Mouse (Mus musculus): Measurements from ENCODE around the gene Hdac7. TPM values are rescaled to one million over a fixed set of nuclear protein-coding genes. Genes with fewer than 3 reads are reported as not detected.
"Not testable (repeated sequence)": the region's sequence is repeated elsewhere in the genome, so short reads cannot be mapped to it uniquely, and the experiment has no call there.

Hdac7 gene
- polyA plus RNA-seq (2017; shearing (Covaris generic)), result 10 to 100 TPM; 68.2 to 74.2 TPM

- no peak for ATAC-seq
Measured at GRCm38 (mm10) chr15:97844037-97845034, at the start of gene Hdac7. TSS of gene Hdac7 (minus strand) at chr15:97844502.

GRCm38 (mm10) chr15:97892506-97892905 lies 48.2 kb upstream of the Hdac7 start:
- no peak for ATAC-seq

GRCm38 (mm10) chr15:97890450-97890849 lies 46.1 kb upstream of the Hdac7 start:
- no peak for ATAC-seq

DNA sequence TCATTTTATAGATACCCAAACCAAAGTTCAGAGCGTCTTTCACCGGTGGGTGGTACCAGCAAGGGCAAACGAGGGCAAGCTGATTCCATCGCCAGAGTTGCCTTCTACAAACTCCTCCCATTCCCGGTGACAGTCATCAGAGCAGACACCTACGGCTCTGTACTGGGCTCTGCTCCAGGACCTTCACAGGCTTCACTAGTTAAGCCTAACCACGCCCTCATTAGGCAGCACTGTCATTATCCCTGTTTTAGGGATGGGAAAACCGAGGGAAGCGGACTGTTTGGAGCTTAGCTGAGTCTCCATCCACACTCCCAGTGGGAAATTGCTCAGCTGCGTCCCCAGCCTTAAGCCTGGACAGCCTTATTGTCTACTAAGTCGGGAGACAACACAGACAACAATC lies 45.7 kb upstream of the Hdac7 start:
- ATAC-seq, result no peak

DNA sequence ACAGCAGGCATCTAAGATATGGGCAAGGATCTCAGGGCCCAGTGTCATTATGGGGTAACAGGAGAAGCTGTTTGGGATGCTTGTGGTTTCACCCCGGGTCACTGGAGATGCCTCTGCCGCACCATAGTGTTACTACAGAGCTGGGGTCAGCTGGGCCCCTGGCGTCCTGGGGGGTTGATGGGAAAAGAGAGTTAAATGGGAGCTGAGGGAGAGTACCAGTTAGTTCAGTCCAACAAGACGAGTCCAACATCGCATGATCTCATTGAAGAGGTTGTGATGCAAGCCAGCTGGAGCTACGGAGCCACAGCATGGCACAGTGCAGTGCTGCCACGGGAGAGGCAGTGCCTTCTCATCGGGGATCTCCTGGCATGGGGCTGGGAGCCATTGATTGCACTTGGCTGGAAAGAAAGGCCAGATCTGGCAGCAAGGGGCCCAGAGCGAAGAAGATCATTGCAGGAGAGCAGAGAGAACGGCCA lies 43.3 kb upstream of the Hdac7 start:
- ATAC-seq, result no peak

GRCm38 (mm10) chr15:97881423-97881822 lies 37.1 kb upstream of the Hdac7 start:
- no peak for ATAC-seq

DNA sequence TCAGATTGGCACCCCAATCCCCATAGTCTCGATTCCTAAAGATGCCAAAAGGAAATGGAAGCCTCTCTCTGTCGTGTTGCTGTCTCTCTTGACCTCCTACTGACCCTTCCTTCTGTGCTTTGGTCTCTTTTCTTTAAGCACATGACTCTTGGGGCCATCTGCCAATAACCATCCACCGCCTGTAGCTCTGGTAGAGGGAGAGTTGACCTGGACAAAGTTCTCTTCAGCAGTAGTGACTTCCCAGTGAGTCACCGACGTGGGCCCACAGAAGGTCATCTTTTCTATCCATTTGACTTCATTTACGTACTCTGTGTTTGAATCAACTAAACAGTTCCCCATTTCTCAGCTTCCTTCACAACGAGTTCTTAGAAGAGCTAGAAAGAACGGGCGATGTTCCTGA lies 36.1 kb upstream of the Hdac7 start:
- no peak for ATAC-seq

DNA sequence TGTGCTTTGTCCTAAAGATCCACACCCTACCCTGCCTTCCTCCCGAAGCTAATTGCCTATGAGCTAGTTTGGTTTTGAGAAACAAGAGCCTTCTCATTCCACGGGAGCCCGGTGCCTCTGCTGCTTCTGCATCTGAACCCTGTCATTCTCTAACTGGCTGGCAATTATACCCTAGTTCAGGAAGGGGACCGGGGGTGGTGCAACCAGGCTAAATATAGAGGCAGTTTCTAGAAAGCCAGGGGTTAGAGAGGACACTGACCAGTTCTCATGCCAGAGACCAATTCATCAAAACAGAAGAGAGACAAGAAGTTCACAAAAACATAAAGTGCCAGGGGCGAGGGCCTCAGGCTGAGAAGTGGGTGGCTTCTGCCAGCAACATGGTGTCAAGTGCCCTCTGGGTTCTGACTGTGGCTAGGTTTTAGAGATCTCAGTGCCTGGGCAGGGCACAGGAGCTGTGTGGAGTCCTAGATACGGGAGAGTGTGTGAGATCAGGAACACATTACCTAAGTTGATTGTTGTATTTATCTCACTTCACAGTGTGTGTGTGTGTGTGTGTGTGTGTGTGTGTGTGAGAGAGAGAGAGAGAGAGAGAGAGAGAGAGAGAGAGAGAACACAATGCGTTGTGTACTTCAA lies 34.5 kb upstream of the Hdac7 start:
- no peak for ATAC-seq

DNA sequence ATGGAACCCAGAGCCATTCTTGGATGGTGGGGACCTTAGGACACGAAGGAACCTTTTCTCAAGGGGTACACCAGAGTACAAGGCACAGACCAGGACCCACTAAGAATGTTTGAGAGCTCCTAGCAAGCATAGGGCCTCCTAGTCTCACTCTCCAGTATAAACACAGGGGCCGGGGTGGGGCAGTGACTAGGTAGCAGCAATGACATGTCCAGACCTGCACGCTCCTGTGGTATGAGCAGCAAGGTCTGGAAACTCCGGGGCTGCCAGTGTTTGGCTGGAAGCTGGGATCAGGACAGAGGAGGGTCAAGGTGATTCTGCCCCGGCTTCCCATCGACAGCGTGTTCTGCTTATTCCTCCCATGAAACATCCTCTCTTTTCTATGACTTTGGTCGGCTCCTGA lies 31.5 kb upstream of the Hdac7 start:
- ATAC-seq, result no peak

DNA sequence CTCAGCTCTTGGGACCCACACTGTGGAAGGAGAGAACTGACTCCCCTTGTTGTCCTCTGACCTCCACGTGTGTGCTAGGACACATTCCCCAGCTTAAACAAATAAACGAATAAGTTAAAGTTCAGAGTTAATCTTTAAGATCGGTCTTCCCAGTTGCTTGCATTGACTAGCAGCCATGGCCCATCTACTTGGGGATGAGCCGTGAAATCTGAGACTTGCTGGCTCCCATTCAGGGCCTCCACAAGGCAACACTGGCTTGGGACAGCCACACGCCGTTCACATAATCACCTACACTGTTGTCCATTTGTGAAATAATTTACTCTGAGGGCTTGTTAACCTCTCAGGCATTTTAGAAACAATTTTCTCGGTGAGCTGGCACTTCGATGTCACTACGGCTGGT lies 29.4 kb upstream of the Hdac7 start:
- ATAC-seq, result no peak

DNA sequence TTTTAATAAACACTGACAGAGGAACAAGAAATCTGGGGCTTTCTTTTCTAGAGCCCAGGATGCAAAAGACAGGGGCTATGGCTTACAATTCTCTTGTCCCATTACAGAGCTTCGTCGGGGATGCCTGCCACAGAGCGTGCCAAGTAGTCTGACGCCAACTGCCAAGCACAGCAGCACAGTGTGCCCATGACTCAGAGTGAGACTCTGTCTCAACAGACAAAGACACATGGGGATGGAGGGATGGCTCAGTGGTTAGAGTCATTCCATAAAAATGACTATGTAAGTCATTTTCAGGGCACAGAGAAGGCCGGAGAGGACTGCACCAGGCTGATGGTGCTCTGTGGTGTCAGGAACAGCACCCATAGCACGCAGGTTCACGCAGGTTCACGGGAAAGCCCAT lies 27.9 kb upstream of the Hdac7 start:
- no peak for ATAC-seq

DNA sequence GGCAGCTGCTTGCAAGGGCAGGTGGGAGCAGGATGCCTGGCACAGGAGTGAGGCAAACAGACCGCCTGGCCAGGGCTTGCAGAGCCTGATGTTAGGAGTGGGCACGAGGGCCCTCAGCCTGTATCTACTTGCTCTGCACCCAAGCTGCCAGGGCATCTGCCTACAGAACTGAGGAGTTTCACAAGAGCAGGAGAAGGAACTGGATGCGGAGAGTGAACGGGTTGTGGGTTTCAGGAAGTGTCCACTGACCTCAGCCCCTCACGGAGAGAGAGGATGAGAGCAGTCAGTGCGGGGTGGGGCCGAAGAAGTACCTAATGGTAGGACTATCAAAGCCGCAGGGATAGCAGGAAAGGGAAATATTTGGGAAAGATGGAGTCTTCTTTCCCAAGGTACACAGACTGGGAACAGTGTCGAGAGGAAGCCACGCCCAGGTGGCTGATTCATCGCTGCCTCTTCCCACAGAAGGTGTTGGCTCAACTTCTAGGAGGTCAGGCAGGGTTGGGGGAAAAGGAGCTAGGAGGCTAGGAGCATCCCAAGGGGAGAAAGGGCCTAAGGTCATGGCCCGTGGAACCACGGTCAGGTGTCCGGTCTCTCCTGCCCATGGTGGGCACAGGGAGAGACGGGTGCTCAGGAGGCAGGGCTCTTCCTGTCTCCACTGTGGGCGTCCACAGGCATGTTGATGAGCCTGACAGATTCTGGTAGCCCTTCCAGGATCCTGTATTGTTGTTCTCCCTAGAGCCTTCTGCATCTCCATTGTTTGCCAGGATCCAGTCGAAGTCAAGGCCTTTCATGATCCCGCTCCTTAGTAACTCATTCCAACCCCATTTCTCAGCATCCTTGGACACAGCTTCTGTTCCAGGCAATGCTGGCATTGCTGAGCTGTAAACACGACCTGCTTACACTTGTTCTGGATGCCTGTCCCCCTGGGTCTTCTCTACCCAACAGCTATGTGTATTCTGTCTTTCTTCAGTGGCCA lies 27.0 kb upstream of the Hdac7 start:
- no peak for ATAC-seq

DNA sequence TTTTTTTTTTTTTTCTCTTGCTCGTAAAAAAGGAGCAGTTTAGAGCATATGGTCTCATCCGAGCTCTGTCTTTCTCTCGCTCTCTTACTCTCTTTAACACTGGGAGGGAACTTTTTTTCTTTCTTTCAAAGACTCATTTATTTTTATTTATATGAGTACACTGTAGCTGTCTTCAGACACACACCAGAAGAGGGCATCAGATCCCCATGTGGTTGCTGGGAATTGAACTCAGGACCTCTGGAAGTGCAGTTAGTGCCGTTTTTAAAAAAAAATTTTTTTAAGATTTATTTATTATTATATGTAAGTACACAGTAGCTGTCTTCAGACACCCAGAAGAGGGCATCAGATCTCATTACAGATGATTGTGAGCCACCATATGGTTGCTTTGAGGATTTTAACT lies 25.8 kb upstream of the Hdac7 start:
- ATAC-seq, result not testable (repeated sequence)

DNA sequence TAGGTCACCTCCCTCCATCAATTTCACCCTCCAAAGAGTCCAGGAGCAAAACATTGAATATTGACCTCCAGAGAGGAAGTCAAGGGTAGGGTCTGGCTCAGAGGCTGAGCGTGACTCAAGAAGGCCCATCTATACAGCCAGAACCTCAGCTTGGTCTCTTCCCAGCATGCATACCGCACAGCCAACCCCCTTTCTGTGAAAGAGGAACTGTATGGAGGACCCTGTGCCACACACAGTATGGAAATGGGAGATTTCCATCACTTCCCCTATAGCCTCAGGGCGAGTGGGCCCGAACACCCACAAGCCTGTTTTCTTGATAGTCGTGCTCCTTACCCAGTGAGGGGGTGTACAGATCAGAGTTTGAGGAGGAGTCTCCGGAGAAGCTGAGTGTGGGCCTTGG lies 24.7 kb upstream of the Hdac7 start:
- ATAC-seq, result no peak

DNA sequence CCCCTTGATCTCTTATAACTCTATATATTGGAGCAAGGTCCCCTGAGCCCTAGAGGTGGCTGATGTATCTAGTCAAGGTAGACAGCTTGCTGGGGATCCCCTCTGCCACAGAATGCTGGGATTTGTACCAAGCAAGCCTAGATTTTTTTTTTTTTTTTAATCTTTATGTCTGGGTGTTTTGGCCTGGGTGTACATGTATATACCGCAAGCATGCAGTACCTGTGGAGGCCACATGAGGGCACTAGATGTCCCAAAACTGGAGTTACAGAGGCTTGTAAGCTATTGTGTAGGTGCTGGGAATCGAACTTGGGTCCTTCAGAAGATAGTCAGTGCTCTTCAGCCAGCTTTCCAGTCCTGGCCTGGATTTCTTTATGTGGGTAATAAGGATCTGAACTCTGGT lies 21.7 kb upstream of the Hdac7 start:
- ATAC-seq, result no peak

GRCm38 (mm10) chr15:97865175-97865574 lies 20.9 kb upstream of the Hdac7 start:
- ATAC-seq, result no peak

GRCm38 (mm10) chr15:97864361-97865045 lies 20.2 kb upstream of the Hdac7 start:
- no peak for ATAC-seq

DNA sequence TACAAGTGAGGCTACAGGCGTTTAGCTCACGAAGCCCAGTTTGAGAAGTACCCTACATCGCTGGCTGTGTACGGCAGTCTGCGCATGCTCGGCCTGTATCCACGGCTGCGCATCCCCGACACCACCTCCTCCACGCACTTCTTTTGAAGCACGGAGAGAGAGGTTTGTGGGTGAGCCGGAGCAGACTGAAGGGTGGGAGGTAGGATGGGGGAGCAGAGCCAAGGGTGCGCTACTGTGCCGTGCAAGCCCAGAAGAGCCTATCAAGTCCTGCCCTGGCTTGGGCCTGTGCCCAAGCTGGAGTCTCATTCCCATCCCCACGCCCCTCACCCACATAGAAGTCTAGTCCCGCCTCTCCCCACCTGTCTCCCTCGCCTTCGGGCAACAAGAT lies 19.2 kb upstream of the Hdac7 start:
- no peak for ATAC-seq

DNA sequence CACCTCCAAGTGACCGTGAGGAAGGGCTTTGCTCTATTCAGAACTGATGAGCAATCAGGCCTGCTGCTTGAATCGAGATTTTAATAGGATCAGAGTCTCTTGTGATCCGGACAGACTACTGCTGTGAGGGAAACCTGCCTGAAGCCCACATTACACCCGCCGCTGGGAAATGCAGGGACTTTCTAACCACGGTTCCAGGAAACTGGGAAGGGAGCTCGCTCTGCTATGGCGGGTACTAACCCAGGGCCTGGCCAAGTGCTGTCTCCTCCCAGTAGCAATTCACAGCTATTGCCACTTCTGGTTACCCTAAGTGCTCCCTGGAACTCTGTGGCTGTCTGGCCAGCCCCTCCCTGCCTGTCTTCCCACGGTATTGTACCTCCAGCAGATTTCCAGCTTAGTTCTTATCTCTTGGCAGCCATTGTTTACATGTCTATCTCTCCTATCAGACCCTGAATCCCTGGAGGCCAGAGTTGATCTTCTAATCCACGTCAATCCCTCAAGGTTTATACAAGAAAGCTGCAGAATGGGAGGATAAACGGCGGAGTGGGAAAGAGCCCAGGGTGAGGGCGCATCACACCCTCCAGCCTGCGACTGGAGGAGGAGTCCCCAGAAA lies 18.7 kb upstream of the Hdac7 start:
- ATAC-seq, result no peak

DNA sequence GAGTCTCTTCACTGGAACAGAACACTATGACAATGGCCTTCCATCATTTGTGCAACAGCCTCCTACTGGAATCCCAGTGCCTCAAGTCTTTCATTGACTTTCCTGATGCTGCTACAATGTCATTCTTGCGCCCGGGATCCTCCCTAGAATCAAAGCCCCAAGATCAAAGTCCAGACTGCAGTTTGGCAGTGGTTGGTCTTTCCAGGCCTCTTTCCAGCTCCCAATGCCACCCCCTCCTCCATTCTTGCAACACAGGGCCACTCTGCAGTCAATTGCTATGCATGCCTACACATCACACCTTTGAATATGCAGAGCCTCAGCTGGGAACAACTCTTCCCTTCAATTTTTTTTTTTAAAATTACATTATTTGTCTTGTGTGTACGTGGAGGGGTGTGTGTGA lies 16.1 kb upstream of the Hdac7 start:
- ATAC-seq, result no peak

- ATAC-seq, result no peak
Measured at GRCm38 (mm10) chr15:97858431-97858830, 14.1 kb upstream of the Hdac7 start.

- ATAC-seq, result no peak
Measured at GRCm38 (mm10) chr15:97854551-97854950, 10.2 kb upstream of the Hdac7 start.
